Mouse (Mus musculus) C3H10T1/2 (cell line): Measurements from ENCODE around the gene Zfp93. TPM values are rescaled to one million over a fixed set of nuclear protein-coding genes. Genes with fewer than 3 reads are reported as not detected.

Source experiments
- polyA plus RNA-seq, 2 experiments: library from polyadenylated mRNA; unstranded; fragments of >200 nt; fragmentation: generic; extraction: Trizol; gene quantifications; one replicate each; pipeline ENCODE4 v1.2.1; 2012; ENCODE audit warnings: missing spikeins in 2 of 2

Zfp93 gene
- 1 to 10 TPM in 1 of 2 experiments, under 1 TPM in 1; 0.62 to 4.0 TPM for polyA plus RNA-seq

DNA sequence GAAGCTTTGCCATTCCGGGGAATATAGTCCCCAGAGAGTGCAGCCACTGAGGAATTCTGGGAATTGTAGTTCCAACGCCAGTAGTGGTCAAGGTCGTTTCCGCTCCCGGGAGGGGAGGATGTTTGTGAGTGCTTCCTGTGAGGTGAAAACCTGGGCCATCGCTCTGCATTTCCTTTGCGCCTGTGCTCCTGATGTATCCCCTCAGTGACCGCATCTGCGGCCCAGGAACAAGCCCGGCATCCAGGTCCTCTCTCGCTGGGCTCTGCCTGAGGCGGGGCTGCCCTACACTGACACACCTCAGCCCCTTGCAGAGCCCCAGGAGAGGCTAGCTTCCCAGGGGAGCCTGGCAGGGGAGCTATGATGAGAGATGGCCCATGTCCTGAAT, at the start of gene Zfp93:
Zfp93 (plus strand) TSS at position 133 of the 385 bp plus-strand sequence.

DNA sequence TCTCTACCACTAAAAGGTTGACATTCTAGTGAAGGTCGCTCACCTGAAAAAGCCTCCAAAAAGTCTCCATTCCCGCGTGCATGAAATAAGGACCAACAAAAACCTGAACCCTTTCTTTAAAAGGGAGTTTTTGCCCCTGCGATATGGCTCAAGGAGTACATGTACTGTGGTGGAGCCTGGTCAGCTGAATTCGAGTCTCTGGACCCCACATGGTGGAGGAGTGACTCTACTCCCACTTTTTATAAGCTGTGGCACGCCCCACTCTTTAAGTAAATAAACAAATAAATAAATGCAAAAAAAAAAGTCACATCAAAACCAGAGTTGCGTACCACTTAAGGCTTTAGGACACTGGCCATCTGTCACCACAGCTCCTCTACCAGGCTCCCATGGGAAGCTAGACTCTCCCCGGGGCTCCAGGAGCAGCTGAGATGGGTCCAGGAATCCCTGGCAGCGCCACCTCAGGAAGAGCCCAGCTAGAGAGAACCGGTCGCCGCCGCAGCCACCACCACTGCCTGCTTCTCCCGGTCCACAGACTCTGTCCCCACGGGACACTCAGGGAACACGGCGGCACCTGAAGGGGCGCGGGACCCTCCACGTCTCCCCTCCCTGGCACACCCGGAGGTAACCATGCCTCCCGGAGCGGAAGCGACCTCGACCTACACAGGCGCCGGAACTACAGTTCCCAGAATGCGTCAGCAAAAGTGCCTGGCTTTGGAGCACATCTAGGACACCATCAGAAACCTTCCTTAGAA, 33.0 kb upstream of the Zfp93 start, which contains the start of gene Zfp109:
Zfp109 (minus strand) TSS at position 521 of the 752 bp plus-strand sequence.

DNA sequence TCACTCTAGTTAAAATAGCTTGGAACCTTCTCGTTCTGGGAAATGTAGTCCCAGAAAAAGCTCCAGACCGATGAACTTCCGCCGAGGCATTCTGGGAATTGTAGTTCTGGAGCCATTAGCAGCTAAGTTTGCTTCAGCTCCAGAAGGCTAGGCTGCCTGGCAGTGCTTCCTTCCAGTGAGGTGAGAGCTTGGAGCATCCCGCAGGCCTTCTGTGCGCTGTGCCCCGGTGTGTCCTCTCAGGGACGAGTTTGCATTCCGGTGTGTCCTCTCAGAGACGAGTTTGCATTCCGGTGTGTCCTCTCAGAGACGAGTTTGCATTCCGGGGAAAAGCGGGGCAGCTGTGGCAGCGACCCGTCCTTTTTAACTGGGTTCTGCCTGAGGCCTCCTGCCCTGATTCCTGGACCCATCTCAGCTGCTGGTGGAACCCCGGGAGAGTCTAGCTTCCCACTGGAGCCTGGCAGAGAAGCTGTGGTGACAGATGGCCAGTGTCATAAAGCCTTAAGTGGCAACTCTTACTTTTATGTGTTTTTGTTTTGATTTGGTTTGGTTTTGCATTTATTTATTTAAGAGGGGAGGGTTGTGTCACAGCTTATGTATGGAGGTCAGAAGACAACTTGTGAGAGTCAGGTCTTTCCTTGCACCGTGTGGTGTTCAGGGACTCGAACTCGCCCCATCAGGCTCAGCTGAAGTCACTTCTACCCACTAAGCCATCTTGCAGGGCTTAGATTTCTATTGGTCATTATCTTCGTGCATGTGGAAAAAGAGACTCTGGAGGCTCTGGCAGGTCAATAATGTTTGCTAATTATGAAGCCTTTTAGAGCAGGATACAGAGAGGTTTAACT, 15.4 kb upstream of the Zfp93 start, which contains the start of gene Zfp108:
Zfp108 (plus strand) TSS at position 162 of the 842 bp plus-strand sequence.

DNA sequence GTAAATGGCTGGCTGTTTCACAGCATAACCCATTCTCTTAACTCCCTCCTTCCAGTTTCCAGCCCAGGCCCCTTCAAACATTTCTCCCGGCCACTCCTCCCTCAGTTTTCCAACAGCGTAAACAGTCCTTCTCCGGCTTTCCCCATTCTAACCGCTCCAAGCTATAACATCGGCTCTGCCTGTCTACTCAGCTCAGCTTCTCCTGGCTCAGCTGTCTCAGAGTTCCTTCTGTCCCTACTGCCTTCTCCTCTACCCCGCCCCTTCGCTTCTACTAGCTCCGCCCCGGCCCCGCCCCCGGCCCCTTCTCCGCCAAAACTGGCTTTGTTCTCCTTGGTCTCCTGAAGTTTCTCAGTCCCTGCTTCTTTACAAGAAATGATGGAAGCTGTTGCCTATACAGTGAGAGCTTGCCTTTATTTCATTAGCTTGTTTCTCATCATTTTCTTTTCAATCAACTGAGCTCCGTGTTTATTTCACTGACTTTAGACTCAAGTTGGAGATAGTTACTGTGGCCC, 30.6 kb downstream of the Zfp93 start, which contains the start of gene Zfp61:
Zfp61 (minus strand) TSS at position 462 of the 512 bp plus-strand sequence.

DNA sequence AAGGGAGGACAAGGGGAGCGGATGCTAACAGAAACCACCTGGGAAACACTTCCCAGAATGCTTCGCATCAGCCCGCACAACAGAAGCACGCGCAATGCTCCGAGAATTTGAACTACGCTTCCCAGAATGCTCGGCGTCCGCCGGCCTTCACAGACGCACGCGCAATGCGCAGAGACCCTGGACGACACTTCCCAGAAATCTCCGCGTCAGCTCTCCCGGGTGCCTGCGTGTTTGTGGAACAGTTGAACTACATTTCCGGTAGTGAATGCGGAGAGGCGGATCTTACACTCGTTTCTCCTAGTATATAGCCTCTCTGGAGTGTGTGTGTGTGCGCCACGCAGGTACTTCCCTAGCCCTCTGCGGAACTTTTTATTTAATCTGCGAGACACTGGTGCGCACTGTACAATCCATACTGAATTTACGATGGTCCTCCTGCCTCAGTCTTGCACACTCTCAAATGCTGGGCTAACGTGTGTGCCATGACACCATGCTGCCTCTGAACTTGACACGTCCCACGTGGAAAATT, 46.4 kb downstream of the Zfp93 start, which contains the start of gene Zfp94:
Zfp94 (minus strand) TSS at position 100 of the 526 bp plus-strand sequence.

Other genes with a start within 250 kb of the Zfp93 start
- gene Vmn1r183, start 217.2 kb upstream of the Zfp93 start, polyA plus RNA-seq = not detected
- 1 to 10 TPM in 1 of 2 experiments, under 1 TPM in 1; 0.62 to 5.6 TPM for gene Zfp180, start 188.5 kb upstream of the Zfp93 start, polyA plus RNA-seq
- 1 to 10 TPM in 1 of 2 experiments, under 1 TPM in 1; 0.08 to 2.1 TPM for gene Zfp112, start 158.1 kb upstream of the Zfp93 start, polyA plus RNA-seq
- 1 to 10 TPM; 1.0 to 3.9 TPM for gene Zfp235, start 136.3 kb upstream of the Zfp93 start, polyA plus RNA-seq
- gene Zfp114, start 95.4 kb upstream of the Zfp93 start, polyA plus RNA-seq = under 1 TPM in 1 of 2 experiments, not detected in 1; 0.01 TPM
- 1 to 10 TPM in 1 of 2 experiments, under 1 TPM in 1; 0.41 to 1.6 TPM for gene Zfp111, start 59.0 kb upstream of the Zfp93 start, polyA plus RNA-seq
- under 1 TPM; 0.05 to 0.38 TPM for gene Zfp109, start 32.9 kb upstream of the Zfp93 start, polyA plus RNA-seq
- gene Zfp108, start 15.6 kb upstream of the Zfp93 start, polyA plus RNA-seq = 1 to 10 TPM in 1 of 2 experiments, under 1 TPM in 1; 0.07 to 1.8 TPM
- 10 to 100 TPM in 1 of 2 experiments, 1 to 10 TPM in 1; 1.9 to 12.7 TPM for gene Zfp61, start 30.8 kb downstream of the Zfp93 start, polyA plus RNA-seq
- gene Zfp94, start 46.2 kb downstream of the Zfp93 start, polyA plus RNA-seq = 1 to 10 TPM; 1.1 to 4.7 TPM
- not detected for gene Tescl, start 63.5 kb downstream of the Zfp93 start, polyA plus RNA-seq
- gene Lypd5, start 78.8 kb downstream of the Zfp93 start, polyA plus RNA-seq = not detected
- gene Kcnn4, start 99.8 kb downstream of the Zfp93 start, polyA plus RNA-seq = 10 to 100 TPM; 28.9 to 90.8 TPM
- 10 to 100 TPM; 16.1 to 17.6 TPM for gene Smg9, start 129.2 kb downstream of the Zfp93 start, polyA plus RNA-seq
- under 1 TPM in 1 of 2 experiments, not detected in 1; 0.07 TPM for gene Irgc1, start 181.9 kb downstream of the Zfp93 start, polyA plus RNA-seq
- 10 to 100 TPM in 1 of 2 experiments, 1 to 10 TPM in 1; 5.0 to 32.8 TPM for gene Plaur, start 192.1 kb downstream of the Zfp93 start, polyA plus RNA-seq
- under 1 TPM; 0.27 to 0.57 TPM for gene Cadm4, start 211.6 kb downstream of the Zfp93 start, polyA plus RNA-seq
- gene Zfp428, start 236.6 kb downstream of the Zfp93 start, polyA plus RNA-seq = 10 to 100 TPM; 25.3 to 58.2 TPM
- under 1 TPM; 0.06 to 0.09 TPM for gene AC161166.1, start 242.0 kb downstream of the Zfp93 start, polyA plus RNA-seq